Mouse (Mus musculus) ovary, adult 18-20 months (tissue): ENCODE measurements around the gene Selenok.

Experiments used
- DNase-seq: peaks from one replicate; pipeline ENCODE4 v3.0.0; 2022; ENCODE audit warnings: low spot score, mixed read lengths

Selenok gene

GRCm38 (mm10) chr14:29968075-29968821 is at the start of gene Selenok:
Gene Selenok (plus strand): TSS chr14:29968308.
- DNase-seq: peak; percentile 97

- peak; percentile 36 for DNase-seq
These were observed 39.1 kb upstream of the Selenok start for GRCm38 (mm10) chr14:29928966-29929365.

- no peak for DNase-seq
These were observed 32.6 kb upstream of the Selenok start for GRCm38 (mm10) chr14:29935516-29935915.

- no peak for DNase-seq
These were observed 30.6 kb upstream of the Selenok start for GRCm38 (mm10) chr14:29937466-29937865.

- no peak for DNase-seq
These were observed 28.4 kb upstream of the Selenok start for GRCm38 (mm10) chr14:29939600-29940312.

- no peak for DNase-seq
These were observed 27.7 kb upstream of the Selenok start for GRCm38 (mm10) chr14:29940313-29940812.

- DNase-seq: no peak
These were observed 27.2 kb upstream of the Selenok start for GRCm38 (mm10) chr14:29940877-29941276.

GRCm38 (mm10) chr14:29946761-29947309 is 21.3 kb upstream of the Selenok start:
- no peak for DNase-seq

- no peak for DNase-seq
These were observed 17.3 kb upstream of the Selenok start for GRCm38 (mm10) chr14:29950805-29951204.

- DNase-seq: no peak
These were observed 10.7 kb upstream of the Selenok start for GRCm38 (mm10) chr14:29957393-29957792.

GRCm38 (mm10) chr14:29967611-29968010 is 497 bp upstream of the Selenok start:
- DNase-seq: no peak

GRCm38 (mm10) chr14:29971446-29971845 is 3.3 kb downstream of the Selenok start:
- DNase-seq: no peak

- DNase-seq: no peak
These were observed 3.9 kb downstream of the Selenok start for GRCm38 (mm10) chr14:29971993-29972392.

GRCm38 (mm10) chr14:29976927-29977326 is 8.8 kb downstream of the Selenok start:
- DNase-seq: no peak

- peak; percentile 89 for DNase-seq
These were observed 10.4 kb downstream of the Selenok start, which contains the start of gene Actr8 for GRCm38 (mm10) chr14:29978254-29979204. Gene Actr8 (plus strand): TSS chr14:29978337.

GRCm38 (mm10) chr14:29980447-29981205 is 12.5 kb downstream of the Selenok start:
- no peak for DNase-seq

- DNase-seq: no peak
These were observed 18.0 kb downstream of the Selenok start for GRCm38 (mm10) chr14:29986096-29986495.

- no peak for DNase-seq
These were observed 19.2 kb downstream of the Selenok start for GRCm38 (mm10) chr14:29987276-29987675.

GRCm38 (mm10) chr14:29987739-29988138 is 19.6 kb downstream of the Selenok start:
- DNase-seq: no peak

GRCm38 (mm10) chr14:29988337-29988736 is 20.2 kb downstream of the Selenok start:
- DNase-seq: no peak

GRCm38 (mm10) chr14:29994976-29995375 is 26.9 kb downstream of the Selenok start:
- no peak for DNase-seq
